ENCODE assay signal across 8 mouse cellular contexts in genomic region chr10:23086352-23087215, GRCm38 (mm10).
A peak's percentile ranks its signal among the peaks of the same experiment; 100 is the strongest.
DNase-seq lines count a peak whose midpoint lies in the region; ATAC-seq and TF ChIP-seq lines count a peak whose summit lies in the region.

No protein-coding gene starts in this region.

- H3K27me3 ChIP-seq in Patski = peaks cover 12% of the 10 kb centered on the region

- no peak for ATAC-seq in Patski

- CTCF ChIA-PET in Patski (lab: Charles Lee) = interaction anchor here (0.7 to 4.1 kb wide), 7 partner anchors 14 to 694 kb away, joined by 3 to 22 read pairs (median 3); no protein-coding TSS in a partner anchor

- peak; percentile 76 for TF ChIP-seq CTCF in Patski (IDR thresholded peaks at IDR 0.05)

- in situ Hi-C loops in Patski (cut with MboI; ENCODE audit: low pct_unique_long_range_greater_than_20kb) = loop anchor here (5.0 to 25.0 kb wide), 2 partner anchors 691 to 1001 kb away; partner anchors contain the start of genes Taar8a and Taar8b

- peak; percentile 18 to 78 for DNase-seq in adrenal gland, adult (ENCODE audit: inconsistent age in 2 of 2, low spot score in 1 of 2)
- no peak for DNase-seq in adrenal gland, postnatal 4 days (ENCODE audit: low spot score in 2 of 2)
- no peak for DNase-seq in Patski (ENCODE audit: low read depth, low spot score)
- DNase-seq in cerebellum, postnatal 36 days = peak; percentile 49 to 67
- peak; percentile 73 for DNase-seq in gastrocnemius, postnatal 10 days
- DNase-seq in layer of hippocampus, adult 8-10 months (ENCODE audit: low spot score in 2 of 2) = peak; percentile 55 to 83
- peak; percentile 71 for DNase-seq in lung, postnatal 36 days
- peak; percentile 86 for DNase-seq in right cerebral cortex, postnatal 4 days

- POLR2A ChIA-PET in Patski (lab: Charles Lee) = no interaction called here

Comparison
In these comparisons a context has a peak if more than half of its experiments do, and no peak if none do; other contexts are left out.
1. DNase-seq: peak in adrenal gland, adult (2 of 2), cerebellum, postnatal 36 days (2 of 2), gastrocnemius, postnatal 10 days (single experiment), layer of hippocampus, adult 8-10 months (2 of 2), lung, postnatal 36 days (single experiment) and right cerebral cortex, postnatal 4 days (single experiment); none in adrenal gland, postnatal 4 days (0 of 2) and Patski (single experiment).